Mouse (Mus musculus) left cerebral cortex, postnatal 10 days (tissue): ENCODE results near the gene Hnrnpf. TPM values are rescaled to one million over a fixed set of nuclear protein-coding genes. Genes with fewer than 3 reads are reported as not detected.

Experiments
- DNase-seq, 2 experiments: peaks; one replicate each; pipeline ENCODE4 v3.0.0; 2021 to 2022; ENCODE audit warnings: low spot score in 2 of 2, mixed read lengths in 1 of 2; ENCODE audit errors: extremely low spot score in 1 of 2
- intact Hi-C: fragments of 180-260 bp; cut with DNase I; formaldehyde crosslinking; loops from one replicate; pipeline ENCODE4 v1.15.1; 2025
- total RNA-seq, 2 experiments: library from RNA; stranded (reverse); gene quantifications; 2 replicates each; pipeline ENCODE4 v1.2.3; 2021

Gene Hnrnpf
- total RNA-seq, 2 experiments from 2014 or later = 144 to 146 TPM

DNA sequence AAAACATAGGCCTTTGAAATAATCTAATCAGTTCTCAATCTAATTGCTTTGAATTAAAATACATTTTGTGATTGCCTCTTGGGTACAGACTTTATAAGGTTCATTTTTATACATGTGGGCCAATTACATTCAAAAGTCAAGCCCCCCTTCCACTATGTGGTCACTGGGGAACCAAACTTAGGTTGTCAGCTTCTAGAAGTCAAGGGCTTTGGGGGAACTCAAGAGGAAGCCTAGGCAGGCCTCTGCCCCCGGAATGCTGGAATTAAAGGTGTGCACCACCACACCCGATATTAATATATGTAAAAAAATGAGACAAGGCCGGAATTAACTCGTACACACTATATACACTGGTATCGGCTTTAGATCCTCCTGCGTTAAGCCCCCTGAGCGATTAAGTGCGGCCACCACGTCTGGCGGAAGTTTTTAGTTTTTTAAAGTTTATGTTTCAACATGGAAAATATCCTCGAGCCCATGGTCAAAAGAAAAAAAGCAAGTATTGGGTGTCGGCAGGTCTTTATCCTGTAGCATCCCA lies 16.1 kb downstream of the Hnrnpf start:
- intact Hi-C loops = no loop called here

GRCm38 (mm10) chr6:117916737-117917426 lies 16.8 kb downstream of the Hnrnpf start:
- DNase-seq = peak in 1 of 2 experiments; percentile 87
- intact Hi-C loops = no loop called here

More for the DNA sequence above, 16.1 kb downstream of the Hnrnpf start:
- DNase-seq = no peak

DNA sequence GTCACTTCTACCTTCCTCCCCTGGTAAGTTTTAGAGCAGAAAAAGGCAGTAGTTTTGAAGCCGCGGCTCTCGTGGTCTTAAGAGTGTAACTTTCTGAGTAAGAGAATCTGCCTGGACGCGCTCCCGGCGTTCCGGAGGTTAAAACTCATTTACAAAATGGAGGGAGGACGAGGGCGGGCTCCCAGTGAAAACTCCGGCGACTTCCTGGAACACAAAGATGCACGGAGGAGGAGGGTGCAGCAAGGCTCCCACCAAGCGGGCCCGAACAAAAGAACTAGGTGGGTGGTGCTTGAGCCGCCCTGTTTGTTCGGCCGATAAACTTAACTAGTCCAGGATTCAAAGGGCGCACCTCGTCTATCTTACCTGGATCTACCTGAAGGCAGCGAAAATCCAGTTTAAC lies 17.5 kb downstream of the Hnrnpf start:
- intact Hi-C loops = no loop called here
- peak in 1 of 2 experiments; percentile 79 for DNase-seq

DNA sequence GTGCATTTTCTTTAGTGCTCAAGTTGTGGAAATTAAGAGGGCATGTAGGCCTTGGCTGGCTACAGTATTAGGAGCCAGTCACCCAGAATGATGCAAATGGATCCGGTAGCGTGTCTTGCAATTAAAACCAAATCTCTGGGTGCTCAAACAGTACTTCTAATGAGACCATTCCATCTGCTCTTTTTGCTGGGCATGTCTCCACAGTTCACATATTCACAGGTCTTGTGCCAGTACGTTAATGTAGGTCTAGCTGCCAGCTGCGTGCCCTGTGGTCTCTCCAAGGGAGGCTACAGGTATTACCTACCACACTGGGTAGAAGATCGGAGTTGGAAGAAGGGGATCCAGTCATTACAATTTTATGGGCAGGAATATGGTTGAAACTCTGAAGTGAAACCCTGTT lies 17.9 kb downstream of the Hnrnpf start:
- DNase-seq = no peak
- intact Hi-C loops = no loop called here

DNA sequence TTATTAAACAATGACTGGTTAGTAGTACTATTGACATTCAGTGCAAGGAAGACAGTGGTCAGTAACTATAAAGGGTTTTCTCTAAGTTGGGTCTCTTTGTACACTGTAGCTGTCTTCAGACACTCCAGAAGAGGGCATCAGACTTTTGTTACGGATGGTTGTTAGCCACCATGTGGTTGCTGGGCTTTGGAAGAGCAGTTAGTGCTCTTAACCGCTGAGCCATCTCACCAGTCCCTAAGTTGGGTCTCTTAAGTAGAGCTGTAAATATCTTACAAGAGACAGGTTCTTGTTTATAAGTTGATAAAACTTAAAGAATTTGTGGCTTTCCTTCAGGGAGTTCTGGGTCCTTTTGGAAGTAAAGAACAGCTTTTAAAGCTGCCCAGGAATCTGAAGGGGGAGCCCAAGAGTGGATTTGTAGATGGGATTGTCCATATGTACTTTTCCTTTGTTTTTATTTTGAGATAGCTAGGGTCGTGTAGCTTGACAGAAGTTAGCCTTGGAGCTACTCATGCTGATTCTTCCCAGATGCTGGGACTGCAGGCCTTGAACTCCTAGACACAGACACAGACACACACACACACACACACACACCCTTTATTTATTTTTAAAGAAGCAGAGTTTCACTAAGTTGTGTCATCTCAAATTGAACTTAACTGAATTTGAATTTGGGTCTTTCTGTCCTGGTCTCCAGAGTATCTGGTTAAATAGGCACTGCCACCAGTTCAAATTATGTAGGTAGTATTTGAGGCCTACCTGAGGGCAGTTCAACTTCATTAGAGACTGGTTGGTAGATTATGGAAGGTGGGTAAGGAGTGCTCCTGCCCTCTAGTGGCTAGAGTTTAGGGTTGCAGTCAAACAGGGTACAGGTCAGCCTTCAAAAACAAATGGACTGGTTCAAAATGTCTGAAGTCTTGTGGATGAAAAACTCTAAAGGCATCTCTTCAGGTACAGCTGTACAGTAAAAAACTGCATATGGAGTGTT lies 20.8 kb downstream of the Hnrnpf start:
- intact Hi-C loops = no loop called here
- no peak for DNase-seq

- intact Hi-C loops = no loop called here
- no peak for DNase-seq
Observed at GRCm38 (mm10) chr6:117922041-117922440, 21.9 kb downstream of the Hnrnpf start.

DNA sequence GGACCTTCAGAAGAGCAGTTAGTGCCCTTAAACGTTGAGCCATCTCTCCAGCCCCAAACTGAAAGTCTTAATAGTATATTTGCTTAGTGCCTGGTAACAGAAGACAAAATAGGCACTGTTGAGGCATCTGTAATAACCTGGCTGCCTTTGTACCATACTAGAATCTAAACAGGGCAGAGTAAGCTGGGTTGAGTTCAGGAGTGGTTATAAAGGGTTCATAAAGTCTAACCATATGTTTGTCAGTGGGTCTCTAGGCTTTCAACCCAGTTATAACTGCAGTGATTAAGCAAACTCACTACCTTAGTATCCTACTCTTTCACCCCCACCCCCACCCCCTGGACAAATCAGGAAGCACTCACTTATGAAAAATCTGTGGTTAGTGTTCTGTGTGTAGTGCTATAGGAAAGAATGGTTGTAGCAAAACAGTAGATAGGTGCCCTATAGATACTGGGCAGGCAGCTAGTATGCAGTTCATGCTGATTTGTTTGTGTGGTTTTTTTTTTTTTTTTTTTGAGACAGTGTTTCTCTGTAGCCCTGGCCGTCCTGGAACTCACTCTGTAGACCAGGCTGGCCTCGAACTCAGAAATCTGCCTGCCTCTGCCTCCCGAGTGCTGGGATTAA lies 26.9 kb downstream of the Hnrnpf start:
- intact Hi-C loops = no loop called here
- DNase-seq = no peak

DNA sequence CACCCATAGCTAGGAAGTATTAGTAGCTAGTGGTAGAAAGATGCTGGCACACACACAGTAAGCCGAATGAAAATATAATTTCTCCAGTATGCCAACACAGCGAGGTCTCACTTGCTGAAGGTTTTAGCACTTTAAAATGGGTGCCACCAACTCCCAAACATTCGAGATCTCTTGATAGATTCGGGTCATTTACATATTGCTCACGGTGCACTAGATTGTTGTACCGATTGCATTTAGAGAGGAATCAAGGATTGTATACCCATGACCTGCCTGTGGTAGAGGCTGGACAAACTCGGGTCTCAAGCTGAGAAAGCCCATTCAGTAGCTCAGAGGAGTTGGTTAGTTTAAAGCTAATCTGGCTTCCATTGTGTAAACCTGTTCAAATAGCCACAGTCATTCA lies 27.8 kb downstream of the Hnrnpf start:
- DNase-seq = no peak
- intact Hi-C loops = no loop called here

DNA sequence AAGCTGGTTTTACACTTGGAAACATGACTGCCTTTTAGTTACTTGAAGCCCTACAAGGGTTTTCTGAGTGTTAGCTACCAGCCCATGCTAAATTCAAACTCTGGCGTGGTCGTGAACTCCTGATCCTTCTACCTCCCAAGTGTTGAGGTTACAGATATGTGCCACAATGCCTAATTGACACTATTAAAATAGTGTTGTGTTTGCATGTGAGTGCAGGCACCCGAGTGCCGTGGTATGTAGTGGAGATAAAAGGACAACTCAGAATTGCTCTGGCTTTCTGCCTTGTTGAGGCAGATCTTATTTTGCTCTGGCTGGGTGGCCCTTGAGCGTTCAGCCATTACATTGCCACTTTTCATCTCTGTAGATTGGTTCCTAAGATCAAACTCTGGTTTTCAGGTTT lies 28.6 kb downstream of the Hnrnpf start:
- intact Hi-C loops = no loop called here
- no peak for DNase-seq

DNA sequence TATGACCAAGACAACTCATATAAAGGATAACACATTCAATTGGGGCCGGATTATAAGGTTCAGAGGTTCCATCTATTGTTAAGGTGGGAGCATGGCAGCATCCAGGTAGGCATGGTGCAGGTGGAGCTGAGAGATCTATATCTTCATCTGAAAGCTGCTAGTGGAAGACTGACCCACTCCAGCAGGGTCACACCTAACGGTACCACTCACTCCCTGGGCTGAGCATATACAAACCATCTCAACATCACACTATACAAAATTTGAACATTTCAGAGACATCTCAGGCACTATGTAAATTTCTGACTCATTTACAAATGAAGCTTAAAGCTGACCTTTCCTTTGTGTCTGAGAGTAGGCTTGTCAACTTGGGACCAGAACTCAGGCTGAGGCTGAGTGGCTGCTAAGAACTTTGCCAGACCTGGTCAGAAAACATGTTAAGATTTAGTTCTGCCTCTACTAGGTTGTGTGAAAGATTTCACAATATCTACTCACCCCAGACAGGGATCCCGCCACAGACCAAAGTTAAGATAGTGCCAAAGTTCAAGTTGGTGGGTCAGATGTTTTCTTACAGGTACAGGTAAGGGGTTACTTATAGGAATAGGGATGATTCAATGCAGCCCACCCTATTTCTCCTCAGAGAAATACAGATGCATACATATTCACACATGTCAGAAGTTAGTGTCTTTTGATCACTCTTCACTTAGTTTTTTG lies 30.0 kb downstream of the Hnrnpf start:
- intact Hi-C loops = loop anchor here (5.0 kb wide), 1 partner anchor 167 kb away; no protein-coding TSS in a partner anchor
- DNase-seq = no peak

- intact Hi-C loops = loop anchor here (5.0 kb wide), 1 partner anchor 165 kb away; no protein-coding TSS in a partner anchor
- no peak for DNase-seq
Observed at GRCm38 (mm10) chr6:117932325-117933051, 32.4 kb downstream of the Hnrnpf start.

GRCm38 (mm10) chr6:117934301-117934700 lies 34.2 kb downstream of the Hnrnpf start:
- intact Hi-C loops = loop anchor here (5.0 kb wide), 1 partner anchor 163 kb away; no protein-coding TSS in a partner anchor
- no peak for DNase-seq

GRCm38 (mm10) chr6:117935681-117936612 lies 35.8 kb downstream of the Hnrnpf start:
- intact Hi-C loops = no loop called here
- no peak for DNase-seq

- intact Hi-C loops = no loop called here
- DNase-seq = no peak
Observed at GRCm38 (mm10) chr6:117937222-117937932, 37.3 kb downstream of the Hnrnpf start, which contains the start of gene Fxyd4. Gene Fxyd4 (minus strand): TSS chr6:117937692.

- intact Hi-C loops = no loop called here
- DNase-seq = no peak
Observed at GRCm38 (mm10) chr6:117938951-117939350, 38.8 kb downstream of the Hnrnpf start.

DNA sequence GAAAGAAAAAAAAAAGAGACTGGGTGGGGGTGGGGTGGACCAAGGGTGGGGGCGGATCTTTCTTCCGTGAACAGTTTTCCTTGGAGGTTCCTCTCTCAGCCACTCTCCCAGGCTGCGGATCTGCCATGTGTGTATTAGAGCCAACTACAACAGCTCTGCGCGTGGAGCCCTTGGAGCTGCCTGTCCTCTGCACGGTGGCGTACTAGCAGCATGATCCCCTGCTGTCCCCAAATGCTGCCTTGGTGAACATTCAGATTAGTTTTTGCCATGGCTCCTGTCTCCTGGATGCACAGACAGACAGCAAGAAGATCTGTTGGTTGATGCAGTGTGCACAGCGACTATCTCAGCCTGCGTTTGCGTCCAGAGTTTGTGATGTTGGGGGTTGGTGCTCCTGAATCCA lies 42.6 kb downstream of the Hnrnpf start:
- DNase-seq = peak in 1 of 2 experiments; percentile 43
- intact Hi-C loops = loop anchor here (5.0 kb wide), 1 partner anchor 70 kb away; the partner anchor contains the start of gene Rasgef1a
